Mouse (Mus musculus) lung, postnatal 0 days (tissue): Measurements from ENCODE around the gene Rd3l.

Source experiments
- CTCF ChIP-seq: IDR thresholded peaks from 2 replicates; pipeline ENCODE4 v1.5.1; 2016; ENCODE audit warnings: antibody characterized with exemption, mild to moderate bottlenecking
- EP300 ChIP-seq: IDR thresholded peaks from 2 replicates; pipeline ENCODE4 v1.6.1; 2016; ENCODE audit warnings: antibody characterized with exemption, mild to moderate bottlenecking, control low read depth

DNA sequence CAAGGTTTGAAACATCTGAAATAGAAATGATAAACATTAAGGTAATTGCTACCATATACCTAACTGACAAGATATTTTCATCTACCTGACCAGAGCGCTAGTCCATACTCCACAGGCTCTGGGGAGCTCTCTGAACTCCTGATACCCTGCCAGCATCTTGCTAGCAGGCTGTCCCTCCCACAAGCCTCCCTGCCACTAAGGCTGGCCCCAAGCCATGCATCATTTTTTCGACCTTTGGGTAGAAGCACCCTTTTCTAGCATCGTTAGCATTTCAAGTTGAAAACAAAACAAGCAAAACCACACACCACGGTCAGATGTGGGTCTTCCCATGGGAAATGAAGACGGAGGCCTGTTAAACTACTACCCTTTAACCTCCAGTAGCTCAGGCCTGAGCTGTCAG, 17.8 kb downstream of the Rd3l start:
- TF ChIP-seq CTCF: no peak
- TF ChIP-seq EP300: no peak
